Mouse (Mus musculus) CH12.LX (cell line): ENCODE results near the gene Tpte. TPM values are rescaled to one million over a fixed set of nuclear protein-coding genes. Genes with fewer than 3 reads are reported as not detected.

Experiments used
- DNase-seq: peaks from one replicate; pipeline ENCODE4 v3.0.0-alpha.2; 2013; ENCODE audit errors: extremely low read depth
- H3K27ac ChIP-seq: 2 replicates; pipeline ENCODE4 v1.5.1; 2012; ENCODE audit warnings: low read depth, mild to moderate bottlenecking, control low read depth, moderate library complexity; ENCODE audit not compliant: insufficient read depth
- H3K27me3 ChIP-seq: replicated peaks from 2 replicates; pipeline ENCODE3; 2012; ENCODE audit warnings: inconsistent platforms
- H3K36me3 ChIP-seq, 2 experiments: replicated peaks in 1 of 2; 2 replicates each; pipeline versions ENCODE3 to v1.6.1; 2012; ENCODE audit warnings: inconsistent platforms in 1 of 2, low read length in 1 of 2, mild to moderate bottlenecking in 1 of 2, mixed read lengths in 1 of 2, moderate library complexity in 1 of 2; ENCODE audit not compliant: control insufficient read depth in 1 of 2, insufficient read depth in 1 of 2
- H3K4me1 ChIP-seq, 2 experiments: 2 replicates each; pipeline ENCODE4 v1.6.1; 2012; ENCODE audit warnings: inconsistent platforms in 1 of 2, moderate library complexity in 1 of 2; ENCODE audit not compliant: insufficient read depth in 2 of 2, control insufficient read depth in 1 of 2
- H3K4me2 ChIP-seq: 2 replicates; pipeline ENCODE4 v1.6.1; 2012; ENCODE audit warnings: low read depth, mild to moderate bottlenecking, control low read depth; ENCODE audit not compliant: poor library complexity, insufficient read depth, severe bottlenecking
- H3K4me3 ChIP-seq, 3 experiments: fragments of 150-350 bp in 1 of 3; sonication (generic) in 1 of 3; replicated peaks in 1 of 3; 2 replicates each; pipeline versions ENCODE3 to v1.5.1; 2011 to 2012; ENCODE audit warnings: low read depth in 2 of 3, low read length in 2 of 3, mild to moderate bottlenecking in 2 of 3, moderate library complexity in 2 of 3, control low read depth in 1 of 3, improper control_type of control experiment in 1 of 3, inconsistent platforms in 1 of 3, mixed read lengths in 1 of 3; ENCODE audit not compliant: poor library complexity in 1 of 3
- H3K79me2 ChIP-seq: replicated peaks from 2 replicates; pipeline ENCODE4 v1.6.1; 2012; ENCODE audit warnings: mild to moderate bottlenecking, moderate library complexity; ENCODE audit not compliant: control insufficient read depth, poor library complexity, insufficient read depth, severe bottlenecking; ENCODE audit errors: extremely low read depth
- H3K9ac ChIP-seq: 2 replicates; pipeline ENCODE4 v1.6.1; 2012; ENCODE audit warnings: low read depth, mild to moderate bottlenecking, control low read depth, moderate library complexity; ENCODE audit not compliant: insufficient read depth
- H3K9me3 ChIP-seq: replicated peaks from 2 replicates; pipeline ENCODE3; 2012; ENCODE audit warnings: low read length, inconsistent platforms, mixed read lengths
- BHLHE40 ChIP-seq: IDR thresholded peaks from 2 replicates; pipeline ENCODE4 v1.6.1; 2011; ENCODE audit warnings: mild to moderate bottlenecking, low read depth, low read length, improper control_type of control experiment
- CTCF ChIP-seq, 2 experiments: IDR thresholded peaks in 1 of 2; conservative IDR thresholded peaks in 1 of 2; 2 replicates each; pipeline ENCODE4 v1.5.1; 2011 to 2012; ENCODE audit warnings: low read depth in 2 of 2, low read length in 2 of 2, improper control_type of control experiment in 1 of 2, inconsistent platforms in 1 of 2, mild to moderate bottlenecking in 1 of 2, moderate library complexity in 1 of 2
- IRF4 ChIP-seq: IDR thresholded peaks from 2 replicates; pipeline ENCODE4 v1.6.1; 2014; ENCODE audit warnings: low read depth, mild to moderate bottlenecking, inconsistent platforms, low read length, improper control_type of control experiment
- KAT2A ChIP-seq: IDR thresholded peaks from 2 replicates; pipeline ENCODE4 v1.6.1; 2012; ENCODE audit warnings: low read length, improper control_type of control experiment, inconsistent platforms; ENCODE audit not compliant: insufficient replicate concordance
- MEF2A ChIP-seq: IDR thresholded peaks from 2 replicates; pipeline ENCODE4 v1.6.1; 2014; ENCODE audit warnings: low read depth, mild to moderate bottlenecking, inconsistent platforms, low read length, improper control_type of control experiment, borderline replicate concordance
- MXI1 ChIP-seq: IDR thresholded peaks from 2 replicates; pipeline ENCODE4 v1.6.1; 2011; ENCODE audit warnings: mild to moderate bottlenecking, low read depth, low read length, improper control_type of control experiment
- MYC ChIP-seq: IDR thresholded peaks from 2 replicates; pipeline ENCODE4 v1.6.1; 2011; ENCODE audit warnings: low read depth, mild to moderate bottlenecking, improper control_type of control experiment, low read length
- RAD21 ChIP-seq: IDR thresholded peaks from 2 replicates; pipeline ENCODE4 v1.6.1; 2011; ENCODE audit warnings: low read depth, mild to moderate bottlenecking, low read length, improper control_type of control experiment, moderate library complexity
- RCOR1 ChIP-seq: conservative IDR thresholded peaks from 2 replicates; pipeline ENCODE4 v1.6.1; 2012; ENCODE audit warnings: low read depth, mild to moderate bottlenecking, inconsistent platforms, low read length, improper control_type of control experiment
- TBP ChIP-seq: conservative IDR thresholded peaks from 2 replicates; pipeline ENCODE4 v1.6.1; 2011; ENCODE audit warnings: low read depth, low read length, improper control_type of control experiment
- UBTF ChIP-seq: IDR thresholded peaks from 2 replicates; pipeline ENCODE4 v1.6.1; 2012; ENCODE audit warnings: low read depth, mild to moderate bottlenecking, inconsistent platforms, low read length, improper control_type of control experiment, moderate library complexity
- USF1 ChIP-seq: IDR thresholded peaks from 2 replicates; pipeline ENCODE4 v1.6.1; 2014; ENCODE audit warnings: low read depth, mild to moderate bottlenecking, inconsistent platforms, low read length, improper control_type of control experiment
- ZMIZ1 ChIP-seq: IDR thresholded peaks from 2 replicates; pipeline ENCODE4 v1.6.1; 2012; ENCODE audit warnings: low read depth, mild to moderate bottlenecking, inconsistent platforms, low read length, improper control_type of control experiment
- ZNF384 ChIP-seq: IDR thresholded peaks from 2 replicates; pipeline ENCODE4 v1.6.1; 2012; ENCODE audit warnings: low read depth, low read length, improper control_type of control experiment, inconsistent platforms
- dilution Hi-C: fragments of 300-500 bp; cut with MboI; formaldehyde crosslinking; loops from 2 replicates; pipeline ENCODE4 v1.14.3; 2020; ENCODE audit warnings: low sequenced_read_pairs; ENCODE audit not compliant: extremely low pct_unique_long_range_greater_than_20kb, extremely low pct_ligation_motif_present
- in situ Hi-C: fragments of 300-500 bp; cut with MboI; formaldehyde crosslinking; loops from 3 replicates; pipeline ENCODE4 v1.14.3; 2019; ENCODE audit warnings: low sequenced_read_pairs, low pct_ligation_motif_present, low pct_unique_long_range_greater_than_20kb, mixed read lengths
- polyA plus RNA-seq: library from polyadenylated mRNA; unstranded; fragments of >175 nt; gene quantifications from 2 replicates; pipeline ENCODE4 v1.2.1, GENCODE M21; 2012; ENCODE audit warnings: low read depth; ENCODE audit not compliant: insufficient read length
- total RNA-seq, 2 experiments: library from RNA; depleted of rRNA; stranded (reverse); fragments of 300-350 nt in 1 of 2; fragments of >200 nt in 1 of 2; gene quantifications; 2 replicates each; pipeline ENCODE4 v1.2.3; 2012 to 2014

Tpte gene
- total and polyA plus RNA-seq, 3 experiments, result not detected

DNA sequence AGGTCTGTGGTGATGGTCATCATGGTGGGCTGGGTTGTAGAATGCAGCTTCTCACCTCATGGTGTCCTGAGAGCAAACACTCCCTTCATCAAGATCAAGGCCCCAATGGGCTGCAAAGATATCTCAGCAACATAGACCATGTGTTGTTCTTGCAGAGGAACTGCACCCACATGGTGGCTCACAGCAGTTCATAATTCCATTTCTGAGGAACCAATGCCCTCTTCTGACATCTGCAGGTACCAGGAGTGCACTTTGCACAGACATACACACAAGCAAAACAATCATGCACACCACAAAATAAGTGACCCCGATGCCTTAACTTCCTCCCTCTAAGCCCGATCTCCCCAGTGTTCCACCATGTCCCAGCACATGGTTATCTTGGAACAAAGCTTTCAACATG lies 120.0 kb downstream of the Tpte start:
- Histone ChIP-seq H3K9me3 (no peaks in the 10 kb centered on the region), H3K4me3 (no peak overlapping the region), H3K4me1 (peaks cover 0 to 11% of the 10 kb centered on the region in 2 experiments; a peak in 2 of 4 replicates), H3K27ac (no peak overlapping the region), H3K27me3 (no peaks in the 10 kb centered on the region), H3K4me2 (no peak overlapping the region), H3K36me3 (peaks cover 0 to 13% of the 10 kb centered on the region in 2 experiments), H3K79me2 (no peaks in the 10 kb centered on the region), H3K9ac (no peak overlapping the region)
- dilution Hi-C loops (no loop called here), in situ Hi-C loops (no loop called here)
- DNase-seq, result no peak
- TF ChIP-seq CTCF (conservative IDR thresholded peaks at IDR 0.05 in 1 of 2, IDR thresholded peaks at IDR 0.05 in 1 of 2; ENCODE audit: low read depth in 2 of 2, low read length in 2 of 2) (peak in 1 of 2 experiments; percentile 36; a peak in 2 of 4 replicates), RAD21 (peak; percentile 31), MXI1 (no peak), MYC (no peak)

DNA sequence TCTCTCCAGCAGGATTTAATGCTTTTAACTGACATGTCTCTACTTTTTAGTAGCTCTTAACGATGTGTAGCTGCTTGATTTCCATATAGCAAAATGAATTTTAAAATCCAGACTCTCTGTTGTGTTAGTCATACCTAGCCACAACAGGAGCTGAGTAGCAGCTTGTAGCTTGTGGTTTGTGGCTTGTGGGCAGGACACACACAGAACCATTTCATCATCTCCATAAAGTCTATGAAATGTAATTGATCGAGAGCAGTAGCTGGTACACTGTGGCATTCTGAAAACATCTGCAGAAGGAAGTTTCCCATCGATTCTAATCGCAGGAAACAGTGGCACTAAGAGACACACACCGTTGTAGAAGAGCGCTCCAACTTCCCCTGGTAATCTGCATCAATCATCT lies 122.5 kb downstream of the Tpte start:
- Histone ChIP-seq H3K27me3 (no peaks in the 10 kb centered on the region), H3K9me3 (no peaks in the 10 kb centered on the region), H3K9ac (no peak overlapping the region), H3K36me3 (peaks cover 0 to 9% of the 10 kb centered on the region in 2 experiments), H3K4me2 (no peak overlapping the region), H3K4me1 (peaks cover 0 to 5% of the 10 kb centered on the region in 2 experiments; a peak in 1 of 4 replicates), H3K79me2 (no peaks in the 10 kb centered on the region), H3K27ac (no peak overlapping the region), H3K4me3 (no peak overlapping the region)
- DNase-seq, result peak; percentile 29
- TF ChIP-seq MYC (no peak), ZNF384 (no peak), MXI1 (no peak), ZMIZ1 (no peak), KAT2A (no peak), MEF2A (no peak), UBTF (no peak), IRF4 (no peak), BHLHE40 (no peak), USF1 (no peak), TBP (no peak), RCOR1 (no peak)
- in situ Hi-C loops, result no loop called here
- dilution Hi-C loops, result no loop called here
